Mouse (Mus musculus) neural tube, embryonic 15.5 days (tissue): Measurements from ENCODE around the gene Plxna2. TPM values are rescaled to one million over a fixed set of nuclear protein-coding genes. Genes with fewer than 3 reads are reported as not detected.
A peak's percentile ranks its signal among the peaks of the same experiment; 100 is the strongest.

ENCODE experiments used
- ATAC-seq: fragments of 200-750 bp; cut with Nextera tagmentation; 2 replicates; pipeline ENCODE4 v1.8.0; 2017; ENCODE audit warnings: mild to moderate bottlenecking, moderate TSS enrichment, moderate library complexity; ENCODE audit not compliant: low FRiP score
- H3K27ac ChIP-seq: fragments of 300-500 bp; sonication (generic); replicated peaks from 2 replicates; pipeline ENCODE4 v1.5.1; 2015; ENCODE audit warnings: mild to moderate bottlenecking, inconsistent platforms
- H3K27me3 ChIP-seq: fragments of 300-500 bp; sonication (generic); replicated peaks from 2 replicates; pipeline ENCODE4 v1.6.1; 2015; ENCODE audit warnings: inconsistent platforms
- H3K36me3 ChIP-seq: fragments of 300-500 bp; sonication (generic); 2 replicates; pipeline ENCODE4 v1.6.1; 2015; ENCODE audit warnings: inconsistent platforms
- H3K4me1 ChIP-seq: fragments of 300-500 bp; sonication (generic); 2 replicates; pipeline ENCODE4 v1.6.1; 2015; ENCODE audit warnings: inconsistent platforms
- H3K4me2 ChIP-seq: fragments of 300-500 bp; sonication (generic); 2 replicates; pipeline ENCODE4 v1.6.1; 2015; ENCODE audit warnings: inconsistent platforms, mild to moderate bottlenecking, moderate library complexity
- H3K4me3 ChIP-seq: fragments of 300-500 bp; sonication (generic); replicated peaks from 2 replicates; pipeline ENCODE4 v1.5.1; 2015; ENCODE audit warnings: mild to moderate bottlenecking, inconsistent platforms
- H3K9ac ChIP-seq: fragments of 300-500 bp; sonication (generic); replicated peaks from 2 replicates; pipeline ENCODE4 v1.6.1; 2015; ENCODE audit warnings: mild to moderate bottlenecking, inconsistent platforms
- H3K9me3 ChIP-seq: fragments of 300-500 bp; sonication (generic); replicated peaks from 2 replicates; pipeline ENCODE4 v1.6.1; 2016; ENCODE audit warnings: inconsistent platforms
- WGBS: fragments of 180-500 bp; shearing (Covaris S2); methylation state at CpG from one replicate; pipeline ENCODE4 v1.1.7; 2015; ENCODE audit warnings: mixed read lengths; 5-methylcytosine and 5-hydroxymethylcytosine counted together
- microRNA-seq: library from miRNA; unstranded; fragments of <30 nt; microRNA quantifications from one replicate; pipeline ENCODE4, GENCODE M21; 2017
- polyA plus RNA-seq: library from polyadenylated mRNA; unstranded; fragments of >200 nt; fragmentation: Nextera tagmentation; extraction: Ambion mirVana; gene quantifications from 2 replicates; pipeline ENCODE4 v1.2.1, GENCODE M21; 2015

The Plxna2 gene
- polyA plus RNA-seq, 1 experiment from 2014 or later, result 42.4 TPM

DNA sequence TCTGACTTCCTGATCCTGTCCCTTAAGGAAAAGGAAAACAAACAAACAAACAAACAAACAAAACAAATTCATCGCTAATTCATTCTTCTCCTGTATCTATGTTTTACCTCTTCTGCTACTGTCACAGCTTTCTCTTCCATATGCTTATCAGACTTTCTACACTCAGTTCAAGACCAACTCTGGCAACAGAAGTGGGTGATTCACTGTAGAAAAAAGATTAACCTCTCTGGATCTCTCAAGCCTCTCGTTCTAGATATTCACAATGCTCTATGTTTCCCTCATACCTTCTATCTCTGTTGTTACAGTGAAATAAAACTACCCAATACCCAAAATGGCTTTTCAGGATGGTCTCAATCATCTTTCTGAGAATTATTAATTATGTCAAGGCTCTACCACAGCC, 225.0 kb downstream of the Plxna2 start:
- no peak overlapping the region for H3K4me3 ChIP-seq
- WGBS, result 84% methylated on average over 2 of the region's 2 CpGs
- H3K4me1 ChIP-seq, result 0 out of 2 replicates have a peak, but pooled peaks cover 2% of the 10 kb centered on the region
- no peak overlapping the region for H3K9ac ChIP-seq
- no peak for ATAC-seq
- no peaks in the 10 kb centered on the region for H3K27me3 ChIP-seq
- no peak overlapping the region for H3K4me2 ChIP-seq
- H3K36me3 ChIP-seq, result no peaks in the 10 kb centered on the region
- no peak overlapping the region for H3K27ac ChIP-seq
- no peaks in the 10 kb centered on the region for H3K9me3 ChIP-seq

GRCm38 (mm10) chr1:194847014-194847413, 229.0 kb downstream of the Plxna2 start:
- Histone ChIP-seq H3K27me3 (no peaks in the 10 kb centered on the region), H3K4me2 (no peak overlapping the region), H3K36me3 (no peaks in the 10 kb centered on the region), H3K9me3 (no peaks in the 10 kb centered on the region), H3K4me3 (no peak overlapping the region), H3K4me1 (peaks cover 4% of the 10 kb centered on the region; the same call in 1 of the 2 replicates), H3K9ac (no peak overlapping the region), H3K27ac (no peak overlapping the region)
- 94% methylated on average over 4 of the region's 4 CpGs for WGBS
- no peak for ATAC-seq

DNA sequence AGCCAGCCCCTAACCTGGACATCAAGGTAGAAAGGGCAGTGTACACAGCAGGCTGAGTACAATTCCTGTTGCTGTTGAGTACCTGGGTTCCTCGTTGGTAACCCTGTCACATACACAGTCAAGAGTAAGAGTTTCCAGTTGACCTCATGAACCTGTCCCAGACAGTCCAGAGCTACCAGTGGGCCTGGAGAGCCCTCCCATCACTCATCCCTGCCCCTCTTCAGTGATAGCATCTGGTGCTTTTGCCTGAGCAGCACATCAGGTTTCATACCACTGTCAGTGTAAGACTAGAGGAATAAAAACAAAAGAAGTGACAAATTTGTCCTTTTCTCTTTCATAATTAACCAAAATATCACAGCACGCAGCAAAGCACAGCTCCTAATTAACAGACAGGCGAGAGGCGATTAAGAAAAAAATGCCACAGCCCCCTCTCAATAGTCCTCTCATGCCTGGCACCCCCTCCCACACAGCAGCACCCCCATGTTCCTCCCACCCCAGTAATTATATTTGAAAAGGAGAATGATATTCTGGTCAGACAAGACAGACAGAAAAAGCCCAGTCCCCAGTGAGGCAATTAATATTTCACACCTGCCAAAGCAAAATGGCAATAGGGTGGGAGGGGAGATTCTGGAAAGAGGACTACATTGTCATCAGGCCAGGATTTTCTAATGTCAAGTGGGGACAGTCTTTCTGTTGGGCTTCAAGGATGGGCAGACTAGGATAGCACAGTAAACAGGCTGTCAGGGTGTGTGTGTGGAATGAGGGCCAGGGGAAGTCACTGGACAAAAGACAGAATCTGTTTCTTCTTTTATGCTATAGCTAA, 233.4 kb downstream of the Plxna2 start:
- Histone ChIP-seq H3K9ac (no peak overlapping the region), H3K4me3 (no peak overlapping the region), H3K27me3 (no peaks in the 10 kb centered on the region), H3K9me3 (no peaks in the 10 kb centered on the region), H3K4me1 (peaks cover 4% of the 10 kb centered on the region; the same call in 1 of the 2 replicates), H3K27ac (no peak overlapping the region), H3K4me2 (no peak overlapping the region), H3K36me3 (no peaks in the 10 kb centered on the region)
- ATAC-seq, result no peak
- 75% methylated on average over 4 of the region's 4 CpGs for WGBS

- Histone ChIP-seq H3K36me3 (no peaks in the 10 kb centered on the region), H3K4me3 (no peak overlapping the region), H3K4me2 (no peak overlapping the region), H3K27ac (no peak overlapping the region), H3K9ac (no peak overlapping the region), H3K4me1 (peaks cover 4% of the 10 kb centered on the region; the same call in 1 of the 2 replicates), H3K27me3 (no peaks in the 10 kb centered on the region), H3K9me3 (no peaks in the 10 kb centered on the region)
- WGBS, result 61% methylated on average over 2 of the region's 2 CpGs
- ATAC-seq, result no peak
These were observed 234.0 kb downstream of the Plxna2 start for GRCm38 (mm10) chr1:194852065-194852358.

Small RNA genes lying within 50 kb of the gene (microRNA-seq; reads per million reads assigned to microRNA genes)
- 5.2 reads per million, percentile 20 among the genes with 10 or more reads in this experiment for gene Mir3962
